Mouse (Mus musculus) liver, adult 2 months (tissue): ENCODE measurements around the gene Kbtbd8.

ENCODE experiments used
- CTCF ChIP-seq: fragments of 200-500 bp; IDR thresholded peaks from 2 replicates; pipeline ENCODE4 v1.5.1; 2011; ENCODE audit warnings: low read depth, low read length, control low read depth
- POLR2A ChIP-seq: fragments of 200-500 bp; IDR thresholded peaks from 2 replicates; pipeline ENCODE4 v1.6.1; 2011; ENCODE audit warnings: low read length, control low read depth; ENCODE audit not compliant: insufficient read depth; ENCODE audit errors: extremely low read depth

DNA sequence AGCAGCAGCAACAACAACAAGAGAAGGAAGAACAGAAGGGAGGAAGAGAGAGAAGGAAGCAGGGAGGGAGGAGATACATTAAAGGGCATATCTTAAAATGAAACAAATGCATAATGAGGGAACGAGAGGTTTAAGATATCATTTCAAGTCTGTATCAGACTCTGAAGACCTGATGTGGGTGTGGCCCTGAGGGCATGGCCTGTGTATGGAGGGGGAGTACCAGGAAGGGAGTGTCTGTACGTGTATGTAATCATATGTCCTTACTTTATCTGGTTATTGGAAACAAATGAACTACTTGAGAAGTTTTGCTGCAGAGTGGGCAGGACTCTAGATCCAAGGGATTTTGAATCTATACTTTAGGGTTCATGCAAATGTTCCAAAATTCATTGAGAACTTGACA, 22.3 kb upstream of the Kbtbd8 start:
- TF ChIP-seq POLR2A (no peak), CTCF (no peak)
